Mouse (Mus musculus) right cerebral cortex, postnatal 10 days (tissue): ENCODE measurements at regions not wholly inside any gene's neighbourhood (a gene's known extent, or its start where the extent isn't known, plus 50 kb on each side); places are given as distances from the start of the nearest gene placed in this dataset.
A peak's percentile ranks its signal among the peaks of the same experiment; 100 is the strongest.

Experiments
- DNase-seq, 2 experiments: peaks; one replicate each; pipeline ENCODE4 v3.0.0; 2021; ENCODE audit warnings: low spot score in 2 of 2

DNA sequence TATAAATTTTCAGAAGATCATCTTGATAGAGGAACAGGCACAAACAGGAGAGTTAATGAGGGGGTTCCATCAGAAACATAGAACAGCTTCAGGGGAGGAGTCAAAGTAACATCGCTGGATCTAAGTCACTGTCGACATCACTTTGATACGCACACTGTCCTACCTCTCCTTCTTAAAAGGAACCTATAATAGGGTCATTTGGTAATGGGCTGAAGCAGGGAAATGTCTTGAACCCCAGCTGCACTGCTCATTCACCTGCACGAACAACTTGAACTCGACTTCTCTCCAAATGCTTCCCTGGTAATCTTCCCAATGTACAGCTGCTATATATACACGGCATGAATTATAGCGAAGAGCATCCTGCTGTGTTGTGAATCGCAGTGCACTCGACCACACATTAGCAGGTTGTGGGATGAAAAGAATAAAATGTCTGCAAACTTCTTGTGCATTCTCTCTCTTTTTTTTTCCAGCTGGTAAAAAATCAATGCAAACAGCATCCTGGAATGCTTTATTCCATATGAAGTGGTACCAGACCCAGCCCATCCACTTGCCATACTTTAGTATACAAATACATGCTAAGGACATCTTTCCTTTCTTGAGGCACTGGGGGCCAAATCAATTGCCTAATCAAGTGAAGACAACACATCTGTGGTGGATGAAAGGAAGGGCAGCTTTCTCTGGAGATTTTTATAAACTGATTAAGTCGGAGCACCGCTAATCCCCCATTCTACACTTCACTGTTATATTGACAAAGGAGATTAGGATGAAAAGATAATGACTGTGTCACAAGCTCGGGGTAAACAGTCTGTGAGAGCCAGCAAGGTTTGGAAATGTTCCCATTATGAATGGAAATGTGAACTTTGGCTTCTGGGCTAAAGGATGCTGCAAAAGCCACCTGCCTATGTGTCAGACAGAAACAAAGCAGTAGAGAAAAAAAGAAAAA is 325.6 kb upstream of the Itga1 start:
- no peak for DNase-seq

DNA sequence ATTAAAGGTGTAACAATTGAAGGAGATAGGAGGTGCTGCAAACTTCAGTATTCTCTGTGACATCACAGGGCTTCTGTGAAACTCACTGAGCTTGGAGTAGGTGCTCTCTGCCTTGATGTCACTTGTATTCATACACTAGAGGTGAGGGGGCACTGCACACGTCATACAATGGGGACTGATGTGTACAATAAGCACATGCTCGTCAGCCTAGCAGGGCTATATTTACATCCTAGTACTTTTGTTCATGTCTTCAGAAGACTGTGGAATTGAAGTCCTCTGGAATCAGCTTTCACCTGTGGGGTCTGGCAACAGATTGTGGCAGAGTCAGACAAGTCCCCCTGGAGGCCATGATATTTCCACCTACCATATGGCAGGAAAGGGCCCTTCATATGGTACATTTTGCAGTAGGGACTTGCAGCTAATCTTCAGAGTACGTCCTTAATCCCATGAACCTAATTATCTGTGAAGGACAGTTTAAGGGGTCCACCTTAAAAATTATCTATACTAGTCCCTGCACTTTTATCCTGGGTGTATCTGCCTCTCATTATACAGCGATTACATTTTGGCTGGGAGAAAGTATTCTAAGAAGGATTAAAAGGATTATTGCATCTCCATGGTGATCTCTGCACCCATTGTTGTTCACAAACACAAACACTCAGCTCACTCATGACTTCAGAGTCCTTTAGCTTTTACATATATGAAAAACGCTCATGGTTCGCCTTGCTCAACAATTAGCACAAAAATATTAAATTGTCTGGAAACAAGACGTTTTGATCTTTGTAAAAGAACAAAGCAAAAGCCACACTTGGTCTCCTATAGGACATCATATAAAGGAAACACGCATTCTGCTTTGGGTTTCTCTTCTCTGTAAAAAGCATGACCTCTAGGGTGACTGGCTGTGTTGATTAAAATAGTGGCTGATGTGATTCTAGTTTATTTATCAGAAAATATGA is 324.1 kb upstream of the Itga1 start:
- no peak for DNase-seq

DNA sequence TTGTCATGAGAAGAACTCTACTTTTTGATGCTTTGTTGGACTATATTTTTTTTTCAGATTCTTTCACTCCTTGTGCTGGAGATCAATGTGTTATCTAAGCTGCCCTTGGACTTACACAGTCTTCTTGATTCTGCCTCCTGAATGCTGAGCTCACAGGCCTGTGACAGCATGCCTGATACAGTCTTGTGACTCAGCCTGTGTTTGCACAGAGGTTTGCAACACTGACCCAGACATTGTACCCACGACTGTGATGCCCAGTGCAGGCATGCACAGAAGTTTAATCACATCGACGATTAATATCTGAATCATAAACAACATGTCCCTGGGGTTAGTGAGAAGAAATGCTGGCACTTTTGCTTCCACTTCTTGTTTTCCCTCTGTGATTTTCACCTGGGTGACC is 322.0 kb upstream of the Itga1 start:
- DNase-seq = no peak

DNA sequence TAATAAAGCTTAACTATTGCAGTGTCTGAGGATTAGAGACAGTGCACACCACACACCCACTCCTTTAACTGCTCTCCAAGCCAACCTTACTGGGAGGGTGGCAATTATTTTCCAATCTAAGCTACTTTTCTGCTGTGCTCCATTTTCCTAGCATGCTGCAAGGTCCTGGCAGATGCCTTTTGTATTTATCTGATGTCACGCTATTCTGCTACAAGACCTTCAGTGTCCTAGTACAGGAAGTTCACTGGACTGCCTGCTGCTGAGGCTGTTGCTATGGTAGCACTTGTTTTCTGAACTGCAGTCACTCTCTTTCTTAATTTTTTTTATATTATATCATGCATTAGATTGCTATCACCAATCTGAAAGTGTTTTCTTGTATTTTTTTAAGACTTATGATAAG is 319.7 kb upstream of the Itga1 start:
- DNase-seq = no peak

GRCm38 (mm10) chr13:115417829-115418228 is 316.1 kb upstream of the Itga1 start:
- DNase-seq = no peak

DNA sequence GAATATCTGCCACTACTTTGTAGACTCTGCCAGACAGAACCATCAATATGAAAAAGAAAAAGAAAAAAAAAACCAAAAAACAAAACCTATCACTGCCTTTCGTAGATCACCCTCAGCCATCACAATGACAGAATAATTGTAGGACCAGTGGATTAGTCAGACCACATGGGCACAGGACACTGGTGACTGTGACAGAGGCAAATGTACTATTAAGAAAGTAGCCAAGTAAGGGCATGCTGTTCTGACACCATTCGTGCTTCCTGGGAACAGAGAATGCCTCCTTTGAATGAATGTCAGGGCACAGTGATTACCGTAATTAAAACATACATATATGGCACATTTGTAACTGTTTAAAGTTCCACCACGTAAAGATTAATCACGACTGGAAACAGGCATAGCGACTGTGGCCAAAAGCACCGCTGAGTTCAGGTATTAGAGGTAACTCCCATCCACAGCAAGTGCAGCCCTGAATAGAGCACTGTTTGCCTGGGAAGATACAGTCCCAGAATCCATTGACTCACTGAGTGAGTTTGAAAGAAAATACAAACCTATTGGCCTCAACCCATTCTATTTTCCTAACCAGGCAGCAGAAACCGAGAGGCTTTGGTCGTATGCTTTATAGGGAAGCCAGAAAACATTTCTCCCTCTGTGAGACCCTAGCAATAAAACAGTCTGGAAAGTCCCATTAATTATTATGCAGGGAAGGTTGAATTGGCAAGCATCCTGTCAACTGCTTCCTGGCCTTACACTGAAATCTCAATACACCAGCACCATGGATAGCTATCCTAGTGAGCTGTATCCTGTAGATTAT is 312.2 kb upstream of the Itga1 start:
- DNase-seq = no peak

GRCm38 (mm10) chr13:115405916-115406315 is 304.2 kb upstream of the Itga1 start:
- no peak for DNase-seq

DNA sequence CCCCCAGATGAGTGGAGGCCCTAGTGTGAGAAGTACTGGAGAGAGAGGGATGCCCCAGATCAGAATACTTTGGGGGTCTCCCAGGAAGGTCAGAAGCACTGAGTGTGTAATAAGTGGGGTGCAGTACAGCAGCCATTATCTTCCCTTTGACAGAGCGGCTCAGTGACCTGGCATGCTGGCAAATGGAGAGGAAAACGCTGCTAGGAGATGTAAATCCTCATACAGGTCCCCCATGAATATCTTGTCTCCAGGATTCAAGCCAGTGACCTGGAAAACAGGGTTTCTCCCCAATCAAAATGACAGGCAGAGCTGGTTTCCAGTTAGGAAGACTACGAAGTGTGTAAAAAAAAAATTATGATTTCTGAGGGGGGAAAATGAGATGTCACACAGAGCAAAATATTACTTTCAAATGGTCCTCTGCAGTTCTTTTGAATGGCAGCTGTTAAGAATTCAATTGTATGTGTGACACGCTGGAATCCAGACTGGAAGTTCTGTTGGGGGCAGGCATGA is 299.0 kb upstream of the Itga1 start:
- no peak for DNase-seq

DNA sequence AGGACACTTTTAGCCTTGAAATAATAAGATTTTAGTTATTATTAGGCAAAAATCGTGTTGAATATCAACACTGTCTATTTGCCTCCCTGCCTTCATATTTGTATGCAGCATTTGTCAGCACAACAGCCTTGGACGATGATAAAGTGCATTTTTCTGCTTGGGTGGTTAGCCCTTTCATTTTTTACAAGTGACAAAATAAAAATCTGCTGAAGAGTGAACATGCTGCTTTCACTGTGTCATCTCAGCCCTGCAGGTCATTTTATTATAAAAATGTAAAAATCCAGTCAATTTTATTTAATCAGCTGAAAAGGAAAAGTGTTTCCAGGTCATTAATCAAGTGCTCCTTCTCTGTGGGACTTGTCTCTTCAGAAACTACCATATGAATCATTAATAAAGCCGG is 277.9 kb upstream of the Itga1 start:
- DNase-seq = no peak

DNA sequence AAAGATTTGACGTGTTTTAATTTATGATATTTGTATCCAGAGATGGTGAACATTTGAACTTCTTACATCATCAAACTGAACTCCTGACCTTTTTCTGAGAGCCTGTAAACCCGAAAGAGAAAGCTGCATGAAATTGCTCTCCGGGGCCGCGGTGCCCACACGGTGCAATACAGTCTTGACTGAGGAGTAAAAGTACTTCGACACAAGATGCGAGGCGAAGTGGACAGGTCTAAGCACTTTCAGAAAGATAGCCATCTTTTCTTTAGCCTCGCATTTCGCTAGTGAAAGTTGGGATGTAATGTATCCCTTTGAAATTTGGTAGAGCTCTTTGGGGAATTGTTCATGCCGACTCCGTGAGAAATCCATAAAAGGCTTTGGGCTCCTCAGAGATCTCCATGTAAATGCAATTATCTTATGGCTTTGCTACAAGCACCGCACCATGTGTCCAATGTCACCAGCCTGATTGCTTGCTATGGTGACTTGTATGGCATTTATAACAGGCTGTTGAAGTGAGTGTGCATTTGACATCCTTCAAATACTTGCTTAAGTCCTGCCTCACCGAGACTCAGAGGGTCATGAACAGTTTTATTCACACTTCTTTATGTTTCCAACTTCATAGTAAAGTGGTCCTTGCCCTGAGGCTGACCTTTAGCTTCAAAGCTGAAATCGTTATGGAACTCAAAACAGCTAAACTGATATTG is 274.6 kb upstream of the Itga1 start:
- DNase-seq = no peak

- no peak for DNase-seq
Observed at GRCm38 (mm10) chr13:115361457-115361856, 259.7 kb upstream of the Itga1 start.

DNA sequence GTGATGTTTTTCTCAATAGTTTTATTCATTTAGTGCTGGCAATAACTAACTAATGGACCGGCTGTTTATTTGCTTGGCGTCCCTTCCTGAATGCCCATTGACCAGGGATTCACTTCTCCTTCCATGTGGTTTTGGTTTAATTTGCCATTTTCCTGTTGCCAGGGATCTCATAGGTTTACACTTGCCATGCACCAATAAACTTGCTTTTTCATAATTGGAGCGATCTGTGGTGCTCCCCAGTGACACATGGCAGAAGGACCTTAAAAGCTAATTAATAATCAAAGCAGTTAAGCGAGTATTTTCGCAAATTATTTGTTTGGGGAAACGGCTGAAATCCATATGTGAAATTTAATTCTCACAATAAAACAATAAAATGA is 245.2 kb upstream of the Itga1 start:
- no peak for DNase-seq

GRCm38 (mm10) chr13:115346115-115347021 is 244.6 kb upstream of the Itga1 start:
- no peak for DNase-seq

DNA sequence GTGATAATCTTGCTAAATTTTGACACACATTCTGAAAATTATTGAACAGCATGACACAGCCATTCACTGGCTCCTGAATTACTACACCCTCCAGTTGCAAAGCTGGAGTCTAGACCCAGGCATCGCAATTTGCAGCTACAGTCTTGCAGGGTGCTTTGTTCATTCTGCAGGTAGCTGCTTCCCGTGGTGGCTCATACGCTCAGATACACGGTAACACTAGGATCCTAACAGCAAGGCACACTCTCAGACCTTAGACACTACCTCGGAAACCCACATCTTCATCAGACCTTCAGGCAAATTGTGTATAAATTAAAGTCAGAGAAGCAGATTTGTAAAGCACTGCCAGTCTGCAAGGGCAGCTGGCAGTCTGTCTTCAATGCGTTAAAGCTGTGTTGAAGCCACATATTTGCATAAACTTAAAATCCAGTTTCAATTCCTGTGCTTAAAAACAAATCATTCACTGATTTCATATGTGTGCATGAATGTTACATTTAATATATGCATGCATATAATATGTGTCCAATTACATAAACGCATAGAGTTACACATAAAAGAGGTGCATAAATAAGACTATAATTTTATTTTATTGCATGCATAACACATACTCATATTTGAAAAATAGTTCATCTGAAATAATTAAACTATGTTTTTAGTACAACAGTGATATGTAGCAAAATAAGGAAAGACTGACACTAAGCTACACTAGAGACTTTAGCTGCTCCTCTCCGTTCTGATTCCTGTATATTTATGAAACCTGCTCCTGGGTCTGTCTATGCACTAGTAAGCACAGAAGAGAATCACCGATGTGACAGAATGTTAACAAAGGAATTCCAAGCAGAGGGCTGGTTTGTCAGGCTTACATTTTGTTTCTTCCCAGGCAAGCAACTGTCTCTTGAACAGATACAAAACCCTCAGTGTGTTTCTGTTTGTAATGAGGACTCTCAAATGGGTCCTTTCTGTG is 227.5 kb upstream of the Itga1 start:
- DNase-seq = no peak

- no peak for DNase-seq
Observed at GRCm38 (mm10) chr13:115326294-115326693, 224.5 kb upstream of the Itga1 start.

GRCm38 (mm10) chr13:115316681-115317080 is 214.9 kb upstream of the Itga1 start:
- no peak for DNase-seq

DNA sequence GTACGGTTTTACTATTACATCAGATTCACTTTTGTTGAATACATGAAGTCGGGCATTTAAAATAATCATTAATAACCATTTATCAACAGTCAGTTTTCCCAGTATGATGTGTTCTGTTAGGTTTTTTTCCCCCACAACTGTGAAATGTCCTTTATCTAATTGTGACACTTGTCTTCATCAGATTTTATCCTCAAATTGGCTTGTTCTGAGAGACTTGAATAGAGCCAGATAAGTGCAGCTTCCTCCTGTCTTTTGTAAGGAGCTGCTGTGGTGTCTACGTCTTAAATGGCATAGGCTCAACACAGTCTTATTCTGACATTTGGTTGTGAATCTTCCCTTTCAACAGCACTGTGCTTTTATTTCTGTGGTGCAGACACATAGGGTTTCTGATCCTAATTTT is 206.8 kb upstream of the Itga1 start:
- DNase-seq = no peak

DNA sequence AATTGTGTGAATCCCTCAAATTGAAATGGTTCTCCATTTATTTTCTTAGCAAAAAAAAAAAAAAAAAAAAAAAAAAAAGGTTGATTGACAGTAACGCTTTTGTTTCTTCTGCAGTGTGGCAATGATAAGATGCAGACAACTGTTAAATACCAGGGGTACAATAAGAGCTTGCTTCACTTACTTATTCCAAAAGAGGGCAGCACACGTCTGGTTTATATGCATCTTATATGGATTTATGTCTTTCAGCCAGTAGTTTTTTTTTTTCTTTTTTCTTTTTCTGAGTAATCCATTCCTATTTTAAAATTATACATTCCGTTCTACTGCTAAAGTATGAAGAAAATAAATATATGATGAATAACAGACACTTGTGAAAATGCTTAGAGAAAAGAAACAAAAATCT is 185.6 kb upstream of the Itga1 start:
- DNase-seq = peak; percentile 31 to 36

GRCm38 (mm10) chr13:115266164-115266563 is 164.4 kb upstream of the Itga1 start:
- DNase-seq = no peak
